Mouse (Mus musculus) cortical plate, adult 2 months (tissue): ENCODE measurements around the gene Mmel1.

Source experiments
- CTCF ChIP-seq: fragments of 200-500 bp; IDR thresholded peaks from 2 replicates; pipeline ENCODE4 v1.5.1; 2011; ENCODE audit warnings: mild to moderate bottlenecking, control low read depth, low read length; ENCODE audit not compliant: insufficient read depth; ENCODE audit errors: extremely low read depth
- POLR2A ChIP-seq: fragments of 200-500 bp; IDR thresholded peaks from 2 replicates; pipeline ENCODE4 v1.6.1; 2011; ENCODE audit warnings: mild to moderate bottlenecking, low read length, control low read depth; ENCODE audit not compliant: insufficient read depth; ENCODE audit errors: extremely low read depth

DNA sequence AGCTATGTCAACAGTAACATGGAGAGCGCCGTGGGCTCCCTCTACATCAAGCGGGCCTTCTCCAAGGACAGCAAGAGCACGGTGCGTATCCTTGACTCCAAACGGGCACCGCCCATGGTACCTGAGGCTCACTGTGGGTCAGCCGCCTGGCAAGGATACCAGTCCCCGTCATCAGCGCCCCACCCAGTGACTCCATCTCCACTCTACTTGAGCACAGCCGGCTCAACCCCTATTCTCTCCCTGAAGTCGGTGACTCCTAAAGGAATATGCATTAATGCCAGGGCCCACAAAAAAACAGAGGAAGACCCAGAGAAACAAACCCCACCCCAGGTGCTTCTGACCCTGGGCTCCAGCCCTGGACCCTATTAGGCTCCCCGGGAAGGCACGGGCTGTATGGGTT is 21.5 kb downstream of the Mmel1 start:
- TF ChIP-seq POLR2A (no peak), CTCF (no peak)
